Mouse (Mus musculus): ENCODE data around the gene Ldha.
"Not testable (repeated sequence)": the region's sequence is repeated elsewhere in the genome, so short reads cannot be mapped to it uniquely, and the experiment has no call there.

Gene Ldha

GRCm38 (mm10) chr7:46840787-46841525, at the start of gene Ldha:
Gene Ldha, plus strand, starts transcription at chr7:46841475.
- DNase-seq (ENCODE audit: low read depth, low spot score): no peak

- DNase-seq (ENCODE audit: low read depth, low spot score): no peak
These were observed 47.4 kb upstream of the Ldha start for GRCm38 (mm10) chr7:46793871-46794270.

- DNase-seq (ENCODE audit: low read depth, low spot score): peak; percentile 99
These were observed 45.7 kb upstream of the Ldha start, which contains the start of the genes Hps5 and Gtf2h1 for GRCm38 (mm10) chr7:46795287-46796205. Gene Hps5, minus strand, starts transcription at chr7:46796064. Gene Gtf2h1, plus strand, starts transcription at chr7:46796103.

GRCm38 (mm10) chr7:46796206-46796679, 45.0 kb upstream of the Ldha start:
- DNase-seq (ENCODE audit: low read depth, low spot score): no peak

- DNase-seq (ENCODE audit: low read depth, low spot score): no peak
These were observed 44.5 kb upstream of the Ldha start for GRCm38 (mm10) chr7:46796779-46797178.

GRCm38 (mm10) chr7:46810325-46810724, 30.9 kb upstream of the Ldha start:
- no peak for DNase-seq (ENCODE audit: low read depth, low spot score)

- no peak for DNase-seq (ENCODE audit: low read depth, low spot score)
These were observed 27.3 kb upstream of the Ldha start for GRCm38 (mm10) chr7:46814012-46814411.

GRCm38 (mm10) chr7:46820876-46821632, 20.2 kb upstream of the Ldha start:
- not testable (repeated sequence) for DNase-seq (ENCODE audit: low read depth, low spot score)

GRCm38 (mm10) chr7:46827046-46827802, 14.1 kb upstream of the Ldha start:
- DNase-seq (ENCODE audit: low read depth, low spot score): no peak

GRCm38 (mm10) chr7:46827803-46828184, 13.5 kb upstream of the Ldha start:
- no peak for DNase-seq (ENCODE audit: low read depth, low spot score)

- no peak for DNase-seq (ENCODE audit: low read depth, low spot score)
These were observed 11.4 kb upstream of the Ldha start for GRCm38 (mm10) chr7:46829911-46830310.

- peak; percentile 63 for DNase-seq (ENCODE audit: low read depth, low spot score)
These were observed 10.3 kb upstream of the Ldha start for GRCm38 (mm10) chr7:46830799-46831590.

GRCm38 (mm10) chr7:46831693-46832092, 9.6 kb upstream of the Ldha start:
- peak; percentile 27 for DNase-seq (ENCODE audit: low read depth, low spot score)

- DNase-seq (ENCODE audit: low read depth, low spot score): peak; percentile 63
These were observed 9.0 kb upstream of the Ldha start for GRCm38 (mm10) chr7:46832112-46832810.

- peak; percentile 84 for DNase-seq (ENCODE audit: low read depth, low spot score)
These were observed 8.0 kb upstream of the Ldha start for GRCm38 (mm10) chr7:46833266-46833665.

- peak; percentile 26 for DNase-seq (ENCODE audit: low read depth, low spot score)
These were observed 7.5 kb upstream of the Ldha start for GRCm38 (mm10) chr7:46833670-46834255.

- DNase-seq (ENCODE audit: low read depth, low spot score): no peak
These were observed 6.2 kb upstream of the Ldha start for GRCm38 (mm10) chr7:46834994-46835610.

- DNase-seq (ENCODE audit: low read depth, low spot score): no peak
These were observed 4.9 kb upstream of the Ldha start for GRCm38 (mm10) chr7:46836357-46836756.

GRCm38 (mm10) chr7:46837073-46837472, 4.2 kb upstream of the Ldha start:
- no peak for DNase-seq (ENCODE audit: low read depth, low spot score)
